In genomic region chr11:105292124-105293071, GRCm38 (mm10) we compare ENCODE assay signal across 8 mouse cellular contexts. TPM values are rescaled to one million over a fixed set of nuclear protein-coding genes. Genes with fewer than 3 reads are reported as not detected.
DNase-seq lines count a peak whose midpoint lies in the region; ATAC-seq and TF ChIP-seq lines count a peak whose summit lies in the region.

Gene Mrc2, plus strand, starts transcription at chr11:105292643.

- peak within 1 kb of the TSS; percentile 88 for H3K4me2 ChIP-seq in forebrain, embryonic 11.5 days (ENCODE audit: low read depth, low read length, severe bottlenecking)
- peak within 1 kb of the TSS; percentile 93 for H3K4me2 ChIP-seq in heart, embryonic 16.5 days (ENCODE audit: low read depth, low read length)

- peak; percentile 7 for DNase-seq in CD4-positive, CD25-positive, alpha-beta regulatory T cell, adult 2 months (ENCODE audit: low read depth, low spot score)
- DNase-seq in adrenal gland, adult (ENCODE audit: inconsistent age in 2 of 2, low spot score in 1 of 2), result peak; percentile 44 to 72
- DNase-seq in forebrain, embryonic 11.5 days (ENCODE audit: low spot score), result peak; percentile 90
- DNase-seq in kidney, postnatal 36 days, result peak; percentile 44 to 66

- no peaks in the 10 kb centered on the region; the same call in 1 of the 2 replicates for H3K36me3 ChIP-seq in forebrain, embryonic 11.5 days (ENCODE audit: control insufficient read depth, insufficient read depth, low read length)
- H3K36me3 ChIP-seq in heart, embryonic 16.5 days (ENCODE audit: control insufficient read depth, insufficient read depth), result no peaks in the 10 kb centered on the region
- H3K36me3 ChIP-seq in testis, adult 2 months (ENCODE audit: control insufficient read depth, insufficient read depth, low read length), result no peaks in the 10 kb centered on the region

- peak within 1 kb of the TSS; percentile 65 for H3K4me3 ChIP-seq in forebrain, embryonic 11.5 days (ENCODE audit: low read depth, low read length)
- H3K4me3 ChIP-seq in heart, embryonic 16.5 days (ENCODE audit: low read length), result peak within 1 kb of the TSS; percentile 62
- H3K4me3 ChIP-seq in testis, adult 2 months (ENCODE audit: control insufficient read depth, low read depth, low read length), result peak within 1 kb of the TSS; percentile 82

- no peaks in the 10 kb centered on the region for H3K9me3 ChIP-seq in forebrain, embryonic 11.5 days (ENCODE audit: control insufficient read depth, low read length)
- no peaks in the 10 kb centered on the region for H3K9me3 ChIP-seq in heart, embryonic 16.5 days (replicated peaks; ENCODE audit: control insufficient read depth, low read length)

- H3K27ac ChIP-seq in forebrain, embryonic 11.5 days (ENCODE audit: low read depth, low read length), result peak within 1 kb of the TSS; percentile 93
- H3K27ac ChIP-seq in heart, embryonic 16.5 days (ENCODE audit: low read length), result peak within 1 kb of the TSS; percentile 72
- H3K27ac ChIP-seq in testis, adult 2 months (ENCODE audit: control insufficient read depth, insufficient read depth, low read depth, low read length), result no peak within 1 kb of the TSS; the same call in 1 of the 2 replicates

- H3K9ac ChIP-seq in forebrain, embryonic 11.5 days (ENCODE audit: low read length), result peak within 1 kb of the TSS; percentile 85
- H3K9ac ChIP-seq in heart, embryonic 16.5 days (ENCODE audit: low read length), result peak within 1 kb of the TSS; percentile 66

- no peak for TF ChIP-seq CTCF in testis, adult 2 months (IDR thresholded peaks at IDR 0.05; ENCODE audit: control insufficient read depth, insufficient read depth, insufficient replicate concordance, low read depth, low read length)

- H3K4me1 ChIP-seq in forebrain, embryonic 11.5 days (replicated peaks; ENCODE audit: control insufficient read depth, insufficient read depth, low read length), result peaks cover 6% of the 10 kb centered on the region
- peaks cover 22% of the 10 kb centered on the region for H3K4me1 ChIP-seq in heart, embryonic 16.5 days (ENCODE audit: control insufficient read depth, insufficient read depth, low read length)
- H3K4me1 ChIP-seq in testis, adult 2 months (ENCODE audit: control insufficient read depth, insufficient read depth, low read length), result peaks cover 23% of the 10 kb centered on the region

- ATAC-seq in CD4-positive, CD25-positive, alpha-beta regulatory T cell, adult 4 months, result no peak
- peak; percentile 83 for ATAC-seq in forebrain, embryonic 11.5 days (replicated peaks; ENCODE audit: low FRiP score)
- ATAC-seq in heart, embryonic 16.5 days (replicated peaks; ENCODE audit: extremely low read depth, insufficient read depth, low FRiP score), result peak; percentile 78
- ATAC-seq in megakaryocyte-erythroid progenitor cell, adult 5-6 weeks (replicated peaks; ENCODE audit: low FRiP score, low TSS enrichment, poor library complexity, severe bottlenecking), result peak; percentile 27; the same call in 1 of the 2 replicates

- no peaks in the 10 kb centered on the region for H3K27me3 ChIP-seq in forebrain, embryonic 11.5 days (ENCODE audit: control insufficient read depth, insufficient read depth, low read length)
- H3K27me3 ChIP-seq in heart, embryonic 16.5 days (ENCODE audit: control insufficient read depth, insufficient read depth, low read length), result peaks cover 4% of the 10 kb centered on the region; the same call in 1 of the 2 replicates
- no peaks in the 10 kb centered on the region for H3K27me3 ChIP-seq in testis, adult 2 months (ENCODE audit: control insufficient read depth, insufficient read depth, low read length)

- TF ChIP-seq POLR2A in testis, adult 2 months (IDR thresholded peaks at IDR 0.05; ENCODE audit: control insufficient read depth, low read depth, low read length), result no peak

- under 1% methylated on average over 69 of the region's 75 CpGs for WGBS in forebrain, embryonic 11.5 days
- WGBS in heart, embryonic 16.5 days, result under 1% methylated on average over 66 of the region's 75 CpGs

RNA-seq across cellular contexts. Expression of gene Mrc2, which starts in this region (rescaled TPM):
- polyA plus RNA-seq in CD4-positive, CD25-positive, alpha-beta regulatory T cell, adult 4 months (2017; shearing (Covaris generic)), result not detected
- polyA plus RNA-seq in forebrain, embryonic 11.5 days (2014; fragmentation: Nextera tagmentation; extraction: Ambion mirVana), result 11.4 and 11.9 TPM in 2 replicates
- polyA plus RNA-seq in heart, embryonic 16.5 days (2015; fragmentation: Nextera tagmentation; extraction: Ambion mirVana), result 6.4 and 9.9 TPM in 2 replicates
- total RNA-seq in megakaryocyte-erythroid progenitor cell, adult 5-6 weeks (2014; fragmentation: Nextera tagmentation), result not detected in 2 replicates
- not detected in 2 replicates for total RNA-seq in megakaryocyte-erythroid progenitor cell, adult 5-6 weeks (2017)
- 1.2 and 1.5 TPM in 2 replicates for polyA plus RNA-seq in testis, adult 2 months (2012; rRNA removed)

Comparison
In these comparisons a context has a peak if more than half of its experiments do, and no peak if none do; other contexts are left out.
1. Peak in ATAC-seq in megakaryocyte-erythroid progenitor cell, adult 5-6 weeks; RNA of the gene not detected or under 1 TPM.
2. DNase-seq: peak in every context shown above with its lines; median percentile 90 in forebrain, embryonic 11.5 days; 58 in adrenal gland, adult; 55 in kidney, postnatal 36 days; 7 in CD4-positive, CD25-positive, alpha-beta regulatory T cell, adult 2 months.